Mouse (Mus musculus) T-helper 2 cell (primary cell): ENCODE measurements around the gene Gm20388.

Source experiments
- in situ Hi-C: fragments of 300-600 bp; cut with MboI, MseI; formaldehyde crosslinking; loops from one replicate; pipeline ENCODE4 v1.15.1; 2025; ENCODE audit warnings: high pct_unique_total_duplicates

Gm20388 gene

GRCm38 (mm10) chr8:120251411-120252035 lies 340.9 kb downstream of the Gm20388 start:
- in situ Hi-C loops = no loop called here

DNA sequence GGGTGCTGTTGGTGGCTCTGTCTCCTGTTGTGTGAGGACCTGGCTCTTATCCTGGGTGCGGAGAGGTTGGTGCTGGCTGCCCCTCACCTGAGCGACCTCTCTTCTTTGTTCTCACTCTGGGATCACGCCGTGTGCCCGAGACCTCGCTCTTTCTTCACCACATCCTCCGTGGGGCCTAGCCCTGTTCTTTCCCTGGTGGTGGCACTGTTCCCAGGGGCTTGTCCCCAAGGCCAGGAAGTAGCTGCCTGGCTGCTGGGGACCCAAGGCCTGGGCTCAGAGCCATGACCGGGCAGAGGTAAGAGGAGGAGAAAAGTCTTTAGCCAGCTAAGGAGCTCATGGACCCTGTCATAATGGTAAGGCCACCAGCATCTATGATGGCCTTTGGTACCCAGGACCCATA lies 343.0 kb downstream of the Gm20388 start:
- in situ Hi-C loops = no loop called here

GRCm38 (mm10) chr8:120255406-120255987 lies 344.9 kb downstream of the Gm20388 start:
- in situ Hi-C loops = no loop called here

- in situ Hi-C loops = no loop called here
Observed at GRCm38 (mm10) chr8:120256958-120257357, 346.3 kb downstream of the Gm20388 start.

- in situ Hi-C loops = no loop called here
Observed at GRCm38 (mm10) chr8:120259206-120259605, 348.6 kb downstream of the Gm20388 start.

DNA sequence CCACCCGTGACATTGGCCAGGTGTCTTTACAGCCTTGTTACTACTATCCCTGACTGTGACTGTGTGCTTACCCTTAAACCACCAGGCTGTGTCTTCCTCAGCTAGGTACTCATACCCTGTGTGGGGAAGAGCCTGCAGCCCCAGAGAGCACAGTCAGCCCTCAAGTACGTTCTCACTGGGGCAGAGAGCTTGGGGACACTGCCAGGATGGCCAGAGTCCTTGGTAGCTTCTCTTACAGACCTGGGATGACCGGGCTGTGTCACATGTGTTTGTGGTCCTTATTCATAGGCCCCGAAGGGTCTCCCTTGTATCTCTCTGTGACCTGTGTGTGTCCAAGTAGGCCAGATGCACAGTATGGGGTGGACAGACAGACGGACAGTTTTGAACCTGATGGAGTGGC lies 350.0 kb downstream of the Gm20388 start:
- in situ Hi-C loops = no loop called here

DNA sequence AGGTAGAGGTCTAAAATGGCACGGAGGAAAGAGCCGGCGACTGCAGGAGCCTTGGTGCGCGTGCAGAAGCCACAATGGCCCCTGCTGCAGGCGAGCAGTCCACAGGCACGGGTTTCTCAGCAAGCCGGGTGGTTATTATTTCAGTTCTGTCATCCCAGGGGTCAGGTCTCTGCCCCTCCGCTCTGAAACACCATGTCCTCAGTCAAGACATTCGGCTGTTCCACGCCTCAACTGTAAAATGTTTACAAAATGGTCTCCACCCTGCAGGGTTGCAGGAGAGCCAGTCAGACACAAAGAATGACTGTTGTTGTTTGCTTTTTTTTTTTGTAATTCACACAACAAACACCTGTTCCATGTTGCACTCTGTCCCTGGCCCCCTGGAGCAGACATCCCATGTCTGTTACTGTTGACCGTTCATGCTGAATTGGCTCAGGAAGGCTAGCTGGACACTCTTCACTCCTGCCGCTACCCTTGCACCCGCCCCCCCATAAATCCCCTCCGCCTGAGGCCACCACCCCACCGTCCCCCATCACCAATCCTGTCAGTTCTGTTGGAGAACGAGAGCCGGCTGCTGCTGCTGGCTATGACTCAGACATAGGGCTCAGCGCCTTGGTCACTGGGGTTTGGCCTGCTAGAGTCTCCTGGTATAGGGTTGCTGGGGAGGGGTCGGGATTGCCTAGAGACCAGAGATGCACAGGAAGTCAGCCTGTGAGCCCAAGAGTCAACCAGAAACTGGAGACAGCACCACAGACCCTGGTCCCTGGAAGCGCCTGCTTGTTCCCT lies 350.9 kb downstream of the Gm20388 start:
- in situ Hi-C loops = no loop called here

DNA sequence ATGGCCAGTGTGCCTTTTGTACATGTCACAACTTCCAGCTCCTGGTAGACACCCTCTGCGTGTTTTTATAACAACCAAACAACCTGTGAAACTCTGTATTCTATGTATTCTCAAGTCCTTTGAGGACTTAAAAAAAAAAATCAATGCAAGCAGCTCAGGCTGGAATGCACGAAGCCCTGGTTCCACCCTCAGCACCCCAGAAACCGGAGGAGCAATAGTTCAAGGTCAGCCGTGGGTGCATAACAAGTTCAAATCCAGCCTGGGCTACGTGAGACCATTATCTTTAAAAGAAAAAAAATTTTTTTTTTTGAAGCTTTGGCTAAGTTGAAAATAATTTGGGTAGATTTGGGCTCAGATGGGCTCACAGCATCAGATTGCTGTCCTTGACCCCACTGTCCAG lies 353.2 kb downstream of the Gm20388 start:
- in situ Hi-C loops = no loop called here

GRCm38 (mm10) chr8:120264388-120264943 lies 353.8 kb downstream of the Gm20388 start:
- in situ Hi-C loops = no loop called here

GRCm38 (mm10) chr8:120264944-120265453 lies 354.4 kb downstream of the Gm20388 start:
- in situ Hi-C loops = no loop called here

- in situ Hi-C loops = no loop called here
Observed at GRCm38 (mm10) chr8:120265471-120265870, 354.8 kb downstream of the Gm20388 start.

DNA sequence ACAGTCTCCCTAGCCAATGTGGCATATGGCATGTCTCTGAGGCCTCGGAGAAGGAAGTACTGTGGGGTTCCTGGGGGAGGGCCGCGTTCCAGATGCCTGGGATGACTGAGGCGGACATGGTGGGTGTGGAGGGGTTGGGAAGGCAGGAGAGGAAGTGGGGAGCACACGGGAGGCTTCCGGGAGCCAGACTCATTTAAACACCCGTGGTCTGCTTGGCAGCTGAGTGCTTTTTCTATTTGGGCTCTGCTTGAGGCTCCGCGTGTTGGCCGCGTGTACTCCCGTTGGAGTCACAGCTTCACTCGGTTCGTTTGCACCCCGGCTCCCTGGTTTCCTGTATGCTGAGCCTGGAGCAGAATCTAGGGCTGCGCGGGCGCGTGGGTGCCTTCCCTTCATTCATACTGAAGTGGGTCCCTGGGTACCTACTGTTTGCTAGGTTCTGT lies 357.9 kb downstream of the Gm20388 start:
- in situ Hi-C loops = no loop called here

DNA sequence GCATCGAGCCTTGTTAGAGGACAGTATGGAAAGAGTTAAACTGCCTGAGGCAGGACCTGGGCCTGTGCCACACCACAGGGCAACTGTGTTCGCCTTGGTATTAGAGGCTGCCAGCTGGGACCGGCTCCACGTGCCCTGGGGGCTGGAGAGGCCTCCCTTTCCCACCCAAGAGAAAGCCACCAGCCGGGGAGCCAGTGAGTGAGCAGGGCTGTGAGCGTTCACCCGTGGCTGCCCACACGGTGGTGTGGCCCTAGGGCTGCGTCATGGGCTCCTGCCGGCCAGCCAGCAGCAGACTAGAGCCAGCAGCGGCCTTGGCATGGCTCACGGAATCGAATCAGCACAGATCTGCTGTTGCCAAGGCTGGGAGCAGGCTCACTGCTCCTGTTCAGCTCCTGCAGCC lies 359.8 kb downstream of the Gm20388 start:
- in situ Hi-C loops = no loop called here

DNA sequence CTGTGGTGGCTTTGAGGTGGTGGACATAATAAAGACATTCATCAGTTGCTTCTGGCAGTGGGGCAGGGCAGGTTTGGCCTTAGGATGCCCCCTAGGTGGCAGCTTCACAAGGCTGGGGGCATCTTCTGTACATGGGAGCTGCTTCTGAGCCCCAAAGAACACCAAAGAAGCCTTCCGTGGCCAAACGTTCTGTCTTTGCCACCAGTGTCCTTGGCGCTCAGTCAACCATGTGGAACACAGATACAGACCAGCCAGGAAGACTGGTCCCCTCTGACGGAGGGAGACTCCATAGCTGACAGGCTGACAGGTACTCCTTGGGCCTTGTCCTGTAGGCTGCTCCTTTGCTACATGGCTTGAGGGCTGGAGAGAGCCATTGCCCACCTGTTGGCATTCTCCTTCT lies 362.8 kb downstream of the Gm20388 start:
- in situ Hi-C loops = no loop called here

DNA sequence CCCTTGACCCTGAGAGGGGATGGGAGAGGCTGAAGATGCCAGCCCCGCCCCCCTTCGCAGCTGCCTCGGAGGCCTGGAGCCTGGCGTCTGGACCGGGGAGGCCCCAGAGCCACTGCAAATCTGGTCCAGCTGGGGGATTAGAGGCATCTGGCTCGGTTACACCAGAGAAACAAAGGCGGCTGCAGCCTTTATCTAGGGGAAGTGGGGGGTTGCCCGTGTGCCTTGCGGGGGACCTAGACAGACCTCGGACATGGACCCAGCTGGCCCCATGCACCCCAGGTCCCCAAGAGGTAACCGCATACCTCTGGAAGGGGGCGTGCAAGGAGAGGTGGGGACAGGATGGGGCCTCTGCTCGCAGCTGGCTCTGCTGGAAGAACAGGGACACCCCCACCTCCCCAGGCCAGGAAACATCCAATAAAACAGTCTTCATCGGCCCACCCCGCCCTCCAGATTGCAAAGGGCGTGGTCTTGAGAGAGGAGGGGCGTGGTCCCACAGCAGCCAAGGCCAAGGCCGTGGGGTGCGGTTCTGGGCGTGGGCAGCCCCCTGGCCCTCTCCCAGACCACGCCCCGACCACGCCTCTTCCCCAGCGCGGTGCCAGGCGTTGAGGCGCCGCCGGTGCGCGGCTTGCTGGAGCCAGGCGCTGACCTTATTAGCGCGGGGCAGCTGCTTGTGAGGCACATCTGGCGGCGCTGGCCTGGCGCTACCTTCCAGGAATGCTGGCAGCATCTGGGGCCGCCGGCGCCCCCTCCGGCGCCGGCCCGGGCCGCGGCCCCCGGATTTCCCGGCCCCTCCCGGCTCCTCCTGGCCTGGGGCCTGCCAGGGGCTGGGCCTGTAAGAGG lies 365.6 kb downstream of the Gm20388 start:
- in situ Hi-C loops = loop anchor here (5.0 kb wide), 1 partner anchor 99 kb away; the partner anchor contains the start of gene Fam92b

DNA sequence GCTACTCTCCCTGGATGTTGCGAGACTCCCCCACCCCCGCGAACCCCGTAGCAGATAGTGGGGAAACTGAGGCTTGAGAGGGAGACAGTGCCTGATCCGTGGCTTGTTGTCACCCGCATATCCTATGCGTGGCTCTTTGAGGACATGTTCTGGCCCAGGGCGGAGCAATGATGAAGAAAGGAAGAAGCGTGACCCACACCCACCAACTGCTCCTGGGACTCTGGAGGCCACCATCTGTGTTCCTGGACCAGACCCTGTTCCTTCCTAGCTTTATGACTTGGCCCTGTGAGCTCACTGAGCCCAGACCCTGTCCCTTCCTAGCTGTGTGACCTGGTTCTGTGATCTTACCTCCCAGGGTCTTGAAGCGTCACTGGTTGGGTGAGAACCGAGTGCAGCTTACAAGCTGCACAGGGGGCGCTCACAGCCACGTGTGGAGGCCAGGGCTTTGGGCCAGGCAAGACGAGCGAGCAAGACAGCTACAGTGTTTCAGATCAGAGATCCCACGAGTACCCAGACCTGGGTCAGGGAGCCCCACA lies 366.3 kb downstream of the Gm20388 start:
- in situ Hi-C loops = loop anchor here (5.0 kb wide), 1 partner anchor 100 kb away; the partner anchor contains the start of gene Fam92b

GRCm38 (mm10) chr8:120278009-120278408 lies 367.4 kb downstream of the Gm20388 start:
- in situ Hi-C loops = loop anchor here (5.0 kb wide), 1 partner anchor 101 kb away; the partner anchor contains the start of gene Fam92b

- in situ Hi-C loops = loop anchor here (5.0 kb wide), 1 partner anchor 102 kb away; the partner anchor contains the start of gene Fam92b
Observed at GRCm38 (mm10) chr8:120279418-120279817, 368.8 kb downstream of the Gm20388 start.

DNA sequence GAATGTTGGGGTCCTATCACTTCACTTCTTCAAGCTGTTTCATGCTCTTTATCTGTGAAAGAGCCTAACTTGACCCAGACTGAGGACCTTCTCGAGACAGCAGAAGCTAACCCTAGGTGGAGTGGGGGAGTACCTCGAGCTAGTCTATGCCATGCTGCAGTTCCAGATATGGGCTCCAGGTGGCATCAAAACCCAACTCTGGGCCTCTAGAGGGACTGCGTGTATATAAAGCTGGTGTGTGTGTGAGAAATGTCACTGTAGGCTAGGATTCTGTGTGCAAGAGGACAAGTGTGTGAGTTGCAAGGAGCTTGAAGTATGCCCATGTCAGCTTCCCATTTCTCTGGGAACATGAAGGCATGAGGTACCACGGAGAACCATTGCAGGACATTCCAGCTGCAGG lies 370.8 kb downstream of the Gm20388 start:
- in situ Hi-C loops = no loop called here

- in situ Hi-C loops = no loop called here
Observed at GRCm38 (mm10) chr8:120282465-120282864, 371.8 kb downstream of the Gm20388 start.

DNA sequence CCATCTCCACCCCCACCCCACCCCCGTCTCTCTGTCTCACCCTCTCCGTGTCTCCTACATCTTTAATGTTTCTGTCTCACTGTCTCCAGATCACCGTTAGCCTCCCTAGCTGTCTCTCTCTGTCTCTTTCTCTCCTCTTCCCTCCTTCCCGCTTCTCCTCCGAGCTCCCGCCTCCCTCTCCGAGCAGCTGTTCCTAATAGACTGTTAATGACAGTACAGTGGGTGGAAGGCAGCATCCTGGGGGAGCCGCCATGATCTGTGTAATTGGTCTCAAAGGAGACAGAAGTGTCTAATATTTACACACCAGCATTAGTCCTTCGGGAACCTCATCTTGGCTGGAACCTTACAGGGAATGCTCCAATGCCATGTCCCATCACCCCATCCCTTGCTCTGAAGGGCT lies 373.6 kb downstream of the Gm20388 start:
- in situ Hi-C loops = no loop called here
